Mouse (Mus musculus) adrenal gland, adult 2 months (tissue): ENCODE measurements around the gene Rab7b. TPM values are rescaled to one million over a fixed set of nuclear protein-coding genes. Genes with fewer than 3 reads are reported as not detected.

Source experiments
- DNase-seq: peaks from one replicate; pipeline ENCODE4 v3.0.0; 2021
- polyA plus RNA-seq: library from polyadenylated mRNA; depleted of rRNA; stranded (reverse); fragments of >200 nt; gene quantifications from 2 replicates; pipeline ENCODE4 v1.2.3, GENCODE M21; 2012
- total RNA-seq, 2 experiments: library from RNA; stranded (reverse); gene quantifications; 2 replicates each; pipeline ENCODE4 v1.2.3; 2021

The Rab7b gene
- total and polyA plus RNA-seq, 3 experiments, result 2.9 to 13.4 (median 3.7) TPM

GRCm38 (mm10) chr1:131695308-131695707 is 6.8 kb downstream of the Rab7b start:
- DNase-seq, result no peak

GRCm38 (mm10) chr1:131696325-131696724 is 7.8 kb downstream of the Rab7b start:
- no peak for DNase-seq

- DNase-seq, result no peak
Observed at GRCm38 (mm10) chr1:131698770-131699169, 10.3 kb downstream of the Rab7b start.

GRCm38 (mm10) chr1:131699642-131700041 is 11.1 kb downstream of the Rab7b start:
- no peak for DNase-seq

- DNase-seq, result no peak
Observed at GRCm38 (mm10) chr1:131700447-131700846, 12.0 kb downstream of the Rab7b start.

GRCm38 (mm10) chr1:131701391-131701790 is 12.9 kb downstream of the Rab7b start:
- no peak for DNase-seq

- no peak for DNase-seq
Observed at GRCm38 (mm10) chr1:131702094-131702766, 13.7 kb downstream of the Rab7b start.

GRCm38 (mm10) chr1:131703482-131703881 is 15.0 kb downstream of the Rab7b start:
- no peak for DNase-seq

GRCm38 (mm10) chr1:131708338-131708737 is 19.8 kb downstream of the Rab7b start:
- DNase-seq, result peak; percentile 60

- no peak for DNase-seq
Observed at GRCm38 (mm10) chr1:131711518-131711917, 23.0 kb downstream of the Rab7b start.

GRCm38 (mm10) chr1:131712386-131712785 is 23.9 kb downstream of the Rab7b start:
- peak; percentile 86 for DNase-seq

- DNase-seq, result peak; percentile 61
Observed at GRCm38 (mm10) chr1:131714388-131715337, 26.2 kb downstream of the Rab7b start.

GRCm38 (mm10) chr1:131718952-131719694 is 30.6 kb downstream of the Rab7b start:
- no peak for DNase-seq

- DNase-seq, result no peak
Observed at GRCm38 (mm10) chr1:131721989-131722388, 33.5 kb downstream of the Rab7b start.

- no peak for DNase-seq
Observed at GRCm38 (mm10) chr1:131723549-131723948, 35.1 kb downstream of the Rab7b start.

- DNase-seq, result peak; percentile 66
Observed at GRCm38 (mm10) chr1:131726586-131726985, 38.1 kb downstream of the Rab7b start.

- DNase-seq, result no peak
Observed at GRCm38 (mm10) chr1:131730639-131731437, 42.3 kb downstream of the Rab7b start.

- DNase-seq, result no peak
Observed at GRCm38 (mm10) chr1:131733474-131734180, 45.1 kb downstream of the Rab7b start.

- DNase-seq, result peak; percentile 25
Observed at GRCm38 (mm10) chr1:131734657-131735273, 46.3 kb downstream of the Rab7b start.

GRCm38 (mm10) chr1:131736494-131736893 is 48.0 kb downstream of the Rab7b start:
- no peak for DNase-seq
